Mouse (Mus musculus): ENCODE data around the gene Mrpl10.

GRCm38 (mm10) chr11:97063921-97064295 lies 22.5 kb downstream of the Mrpl10 start:
- TF ChIP-seq CTCF (IDR thresholded peaks at IDR 0.05; ENCODE audit: low read depth): no peak
- no peak for TF ChIP-seq EP300 (IDR thresholded peaks at IDR 0.05; ENCODE audit: low read depth)
